ENCODE assay signal across 13 mouse cellular contexts in the genomic region with DNA sequence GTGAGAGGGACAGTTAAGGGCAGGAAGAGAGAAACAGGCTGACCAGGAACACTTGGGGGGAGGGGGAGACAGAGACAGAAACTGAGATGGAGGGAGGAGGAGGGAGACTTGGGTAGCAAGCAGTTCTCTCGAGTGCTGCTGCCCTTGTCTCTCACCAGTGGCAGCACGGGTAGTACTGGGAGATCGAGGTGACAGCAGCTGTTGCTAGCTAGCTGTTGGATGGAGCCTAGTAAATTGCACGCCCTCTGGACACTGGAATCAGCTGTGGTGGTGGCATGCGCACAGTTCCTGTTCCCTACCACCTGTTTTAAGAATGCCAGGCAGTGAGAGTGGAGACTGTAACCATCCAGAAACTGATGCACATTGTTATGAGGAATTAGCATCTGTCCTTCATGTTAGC.
DNase-seq lines count a peak whose midpoint lies in the region; ATAC-seq and TF ChIP-seq lines count a peak whose summit lies in the region.
"Had no signal": no experiment of that assay in that cellular context is flagged by ENCODE, and none has a peak within 500 bp of the region (broad histone marks: within the 10 kb centered on the region; RNA-seq: fewer than 3 reads in every experiment).

No protein-coding gene starts in this region.

- H3K4me3 ChIP-seq in layer of hippocampus, adult 2 months = no peak overlapping the region
- H3K4me3 ChIP-seq in embryonic facial prominence, embryonic 15.5 days (replicated peaks) = no peak overlapping the region
- H3K4me3 ChIP-seq: liver, embryonic 13.5 days had no signal

- peak; percentile 63 for TF ChIP-seq CTCF in layer of hippocampus, adult 2 months (conservative IDR thresholded peaks at IDR 0.05)

- H3K4me2 ChIP-seq in embryonic facial prominence, embryonic 15.5 days (replicated peaks) = no peak overlapping the region
- H3K4me2 ChIP-seq: hindbrain, embryonic 14.5 days; liver, embryonic 13.5 days had no signal

- intact Hi-C loops in gastrocnemius, postnatal 14 days (cut with DNase I; ENCODE audit: low total_unique reads) = no loop called here

- no peaks in the 10 kb centered on the region for H3K9me3 ChIP-seq in embryonic facial prominence, embryonic 15.5 days (replicated peaks)
- H3K9me3 ChIP-seq: liver, embryonic 13.5 days had no signal

- no peak overlapping the region for H3K9ac ChIP-seq in embryonic facial prominence, embryonic 15.5 days
- H3K9ac ChIP-seq: hindbrain, embryonic 14.5 days; liver, embryonic 13.5 days had no signal

- 0 out of 2 replicates have a peak, but pooled peaks cover 7% of the 10 kb centered on the region for H3K4me1 ChIP-seq in embryonic facial prominence, embryonic 15.5 days
- H3K4me1 ChIP-seq: liver, embryonic 13.5 days had no signal

- peak overlapping the region; percentile 29; the same call in 1 of the 2 replicates for H3K27ac ChIP-seq in layer of hippocampus, adult 2 months
- H3K27ac ChIP-seq in embryonic facial prominence, embryonic 15.5 days (replicated peaks) = 0 out of 2 replicates have a peak overlapping the region, but pooled peaks have one; percentile 28
- H3K27ac ChIP-seq: hindbrain, embryonic 14.5 days; liver, embryonic 13.5 days had no signal

- ATAC-seq in embryonic facial prominence, embryonic 15.5 days (ENCODE audit: insufficient number of reproducible peaks, low FRiP score, low TSS enrichment, low read depth) = no peak; the same call in 1 of the 2 replicates
- ATAC-seq: forebrain, embryonic 14.5 days; intestine, embryonic 16.5 days had no signal

- H3K36me3 ChIP-seq in embryonic facial prominence, embryonic 15.5 days = peaks cover 48% of the 10 kb centered on the region

- 61% methylated on average over 5 of the region's 5 CpGs for WGBS in embryonic facial prominence, embryonic 15.5 days

- no peaks in the 10 kb centered on the region for H3K27me3 ChIP-seq in embryonic facial prominence, embryonic 15.5 days
- H3K27me3 ChIP-seq: liver, embryonic 13.5 days had no signal

- peak; percentile 91 for DNase-seq in heart, adult 11 months
- no peak for DNase-seq in heart, adult 9 months (ENCODE audit: low spot score in 2 of 2)
- DNase-seq in layer of hippocampus, adult 2 months (ENCODE audit: low spot score in 2 of 2) = no peak
- no peak for DNase-seq in layer of hippocampus, adult 9-10 months (ENCODE audit: low spot score)
- peak; percentile 54 for DNase-seq in gastrocnemius, postnatal 14 days
- DNase-seq in cerebellum, adult 11-12 months = no peak
- DNase-seq: cerebellum, adult 9-10 months; liver, embryonic 13.5 days; thymus, postnatal 36 days had no signal

Comparison
In these comparisons a context has a peak if more than half of its experiments do, and no peak if none do; other contexts are left out.
1. DNase-seq: peak in heart, adult 11 months (single experiment) and gastrocnemius, postnatal 14 days (single experiment); none in heart, adult 9 months (0 of 2), layer of hippocampus, adult 2 months (0 of 2), layer of hippocampus, adult 9-10 months (single experiment) and cerebellum, adult 11-12 months (single experiment).